Mouse (Mus musculus): ENCODE measurements around the gene Sdc4. TPM values are rescaled to one million over a fixed set of nuclear protein-coding genes. Genes with fewer than 3 reads are reported as not detected.

The Sdc4 gene
- total and polyA plus RNA-seq, 3 experiments, result not detected

DNA sequence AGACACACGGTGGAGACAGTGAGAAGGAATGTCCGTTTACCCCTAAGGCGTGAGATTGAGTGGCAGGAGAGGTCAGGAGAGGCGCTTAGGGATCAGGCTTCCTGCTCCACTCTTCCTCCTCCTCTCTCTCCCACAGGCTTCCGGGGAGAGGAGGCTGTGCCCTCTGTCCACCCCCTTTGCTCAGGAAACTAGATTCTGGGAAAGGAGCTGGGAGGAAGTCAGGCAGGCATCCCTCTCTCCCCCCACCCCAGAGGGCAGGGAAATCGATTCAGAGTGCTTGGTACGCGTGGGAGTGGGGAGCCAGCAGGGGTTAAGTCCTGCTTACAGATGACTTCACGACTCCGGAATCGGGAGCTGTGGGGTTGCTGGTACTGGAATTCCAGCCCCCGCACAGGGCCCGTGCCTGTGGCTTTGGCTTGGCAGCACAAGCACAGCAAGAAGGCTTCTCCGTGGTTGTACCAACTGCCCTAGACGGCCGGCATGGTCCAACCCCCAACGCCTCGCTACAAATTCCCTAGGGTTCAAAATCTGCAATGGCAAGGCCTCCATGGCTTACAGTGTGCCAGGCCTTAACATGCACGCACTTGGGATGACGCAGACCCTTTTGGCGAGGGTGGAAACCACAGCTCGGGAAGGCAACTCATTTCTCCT lies 11.0 kb downstream of the Sdc4 start:
- peaks cover 9 to 14% of the 10 kb centered on the region in 2 experiments for H3K27me3 ChIP-seq (ENCODE audit: control insufficient read depth in 1 of 2, insufficient read depth in 2 of 2, low read length in 2 of 2)
- no peak overlapping the region for H3K9ac ChIP-seq (ENCODE audit: control insufficient read depth, low read depth, low read length, poor library complexity, severe bottlenecking)
- no peaks in the 10 kb centered on the region for H3K36me3 ChIP-seq (ENCODE audit: control insufficient read depth in 1 of 2, insufficient read depth in 2 of 2, low read length in 2 of 2)
- TF ChIP-seq TBP (IDR thresholded peaks at IDR 0.05; ENCODE audit: low read depth, low read length) (no peak), UBTF (IDR thresholded peaks at IDR 0.05; ENCODE audit: borderline replicate concordance, insufficient read depth, low read depth, low read length) (no peak), MAFK (IDR thresholded peaks at IDR 0.05; ENCODE audit: borderline replicate concordance, low read depth, low read length) (no peak), ETS1 (IDR thresholded peaks at IDR 0.05; ENCODE audit: low read depth, low read length) (no peak), NELFE (IDR thresholded peaks at IDR 0.05; ENCODE audit: low read depth, low read length) (no peak), GATA1 (IDR thresholded peaks at IDR 0.05; ENCODE audit: low read depth, low read length) (no peak), CHD1 (IDR thresholded peaks at IDR 0.05; ENCODE audit: low read depth, low read length) (no peak), MEF2A (IDR thresholded peaks at IDR 0.05; ENCODE audit: extremely low read depth, insufficient replicate concordance, low read depth, low read length, poor library complexity, severe bottlenecking) (no peak), NRF1 (IDR thresholded peaks at IDR 0.05; ENCODE audit: insufficient read depth, low read depth, low read length, poor library complexity, severe bottlenecking) (no peak), ZKSCAN1 (IDR thresholded peaks at IDR 0.05; ENCODE audit: low read depth, low read length) (no peak), ZC3H11A (IDR thresholded peaks at IDR 0.05; ENCODE audit: low read depth, low read length) (no peak), JUND (IDR thresholded peaks at IDR 0.05; ENCODE audit: low read depth, low read length) (no peak), RCOR1 (IDR thresholded peaks at IDR 0.05; ENCODE audit: low read depth, low read length) (no peak), POLR2AphosphoS5 (IDR thresholded peaks at IDR 0.05; ENCODE audit: borderline replicate concordance, low read depth, low read length) (no peak), CHD2 (IDR thresholded peaks at IDR 0.05; ENCODE audit: low read length) (no peak), KAT2A (conservative IDR thresholded peaks at IDR 0.05; ENCODE audit: low read depth, low read length) (no peak), TAL1 (IDR thresholded peaks at IDR 0.05; ENCODE audit: low read length) (no peak), ZNF384 (IDR thresholded peaks at IDR 0.05; ENCODE audit: low read depth, low read length) (no peak), POLR2A (IDR thresholded peaks at IDR 0.05; ENCODE audit: control insufficient read depth in 1 of 2, insufficient read depth in 1 of 2, low read depth in 1 of 2, low read length in 2 of 2, poor library complexity in 1 of 2) (no peak), E2F4 (IDR thresholded peaks at IDR 0.05; ENCODE audit: borderline replicate concordance, low read depth, low read length) (no peak)
- no peaks in the 10 kb centered on the region for H3K9me3 ChIP-seq (replicated peaks; ENCODE audit: insufficient read depth, low read length)
- no peaks in the 10 kb centered on the region for H3K4me1 ChIP-seq (ENCODE audit: control insufficient read depth in 1 of 2, insufficient read depth in 2 of 2, low read length in 2 of 2)
- H3K27ac ChIP-seq (ENCODE audit: control insufficient read depth, low read depth, low read length), result no peak overlapping the region
- no peaks in the 10 kb centered on the region for H3K79me2 ChIP-seq (ENCODE audit: control insufficient read depth, insufficient read depth, low read length, poor library complexity)
- no peak for DNase-seq (ENCODE audit: low read depth, low spot score)
- no peak overlapping the region for H3K4me3 ChIP-seq (ENCODE audit: control insufficient read depth in 1 of 2, insufficient read depth in 1 of 2, low read depth in 2 of 2, low read length in 2 of 2)

All from MEL (cell line).